Mouse (Mus musculus) gastrocnemius, adult 18-20 months (tissue): ENCODE data around the gene Ntn5. TPM values are rescaled to one million over a fixed set of nuclear protein-coding genes. Genes with fewer than 3 reads are reported as not detected.
"Not testable (repeated sequence)": the region's sequence is repeated elsewhere in the genome, so short reads cannot be mapped to it uniquely, and the experiment has no call there.

Source experiments
- DNase-seq: peaks from one replicate; pipeline ENCODE4 v3.0.0; 2021; ENCODE audit warnings: low spot score
- long read RNA-seq, 2 experiments: library from polyadenylated mRNA; stranded (forward); transcript quantifications; one replicate each; pipeline ENCODE4 v2.0.0; 2021
- total RNA-seq, 2 experiments: library from RNA; stranded (reverse); gene quantifications; 2 replicates each; pipeline ENCODE4 v1.2.3; 2021

Gene Ntn5
- under 1 TPM; 0.14 to 0.26 TPM for total RNA-seq
- long read RNA-seq, experiment 1 = 0 reads
- long read RNA-seq, experiment 2, partial matches to known transcripts = 0 of 1 reads
- long read RNA-seq, experiment 2, other reads (novel, unspliced or antisense) = 1 of 1 reads

GRCm38 (mm10) chr7:45683396-45684050 lies at the start of gene Ntn5:
Gene Ntn5 (plus strand): TSS chr7:45684022.
- DNase-seq = no peak

GRCm38 (mm10) chr7:45634946-45635681 lies 48.7 kb upstream of the Ntn5 start:
- DNase-seq = no peak

GRCm38 (mm10) chr7:45635711-45636688 lies 47.8 kb upstream of the Ntn5 start:
- DNase-seq = no peak

- DNase-seq = no peak
These were observed 46.1 kb upstream of the Ntn5 start for GRCm38 (mm10) chr7:45637710-45638109.

GRCm38 (mm10) chr7:45638623-45639401 lies 45.0 kb upstream of the Ntn5 start:
- peak; percentile 97 for DNase-seq

- peak; percentile 87 for DNase-seq
These were observed 44.2 kb upstream of the Ntn5 start, which contains the start of gene Mamstr for GRCm38 (mm10) chr7:45639561-45640027. Gene Mamstr (plus strand): TSS chr7:45639977.

- peak; percentile 45 for DNase-seq
These were observed 43.4 kb upstream of the Ntn5 start for GRCm38 (mm10) chr7:45640191-45640957.

- peak; percentile 68 for DNase-seq
These were observed 42.3 kb upstream of the Ntn5 start for GRCm38 (mm10) chr7:45641391-45642040.

GRCm38 (mm10) chr7:45642083-45642482 lies 41.7 kb upstream of the Ntn5 start:
- DNase-seq = no peak

- no peak for DNase-seq
These were observed 41.1 kb upstream of the Ntn5 start for GRCm38 (mm10) chr7:45642503-45643255.

GRCm38 (mm10) chr7:45643441-45644178 lies 40.2 kb upstream of the Ntn5 start:
- peak; percentile 92 for DNase-seq

GRCm38 (mm10) chr7:45644183-45644582 lies 39.6 kb upstream of the Ntn5 start:
- peak; percentile 25 for DNase-seq

- DNase-seq = no peak
These were observed 38.8 kb upstream of the Ntn5 start for GRCm38 (mm10) chr7:45644872-45645590.

- no peak for DNase-seq
These were observed 38.2 kb upstream of the Ntn5 start for GRCm38 (mm10) chr7:45645591-45645971.

GRCm38 (mm10) chr7:45646671-45647070 lies 37.2 kb upstream of the Ntn5 start:
- DNase-seq = no peak

GRCm38 (mm10) chr7:45649351-45649750 lies 34.5 kb upstream of the Ntn5 start:
- peak; percentile 74 for DNase-seq

- not testable (repeated sequence) for DNase-seq
These were observed 33.3 kb upstream of the Ntn5 start for GRCm38 (mm10) chr7:45650484-45650883.
